ENCODE assay signal across 8 mouse cellular contexts in the genomic region with DNA sequence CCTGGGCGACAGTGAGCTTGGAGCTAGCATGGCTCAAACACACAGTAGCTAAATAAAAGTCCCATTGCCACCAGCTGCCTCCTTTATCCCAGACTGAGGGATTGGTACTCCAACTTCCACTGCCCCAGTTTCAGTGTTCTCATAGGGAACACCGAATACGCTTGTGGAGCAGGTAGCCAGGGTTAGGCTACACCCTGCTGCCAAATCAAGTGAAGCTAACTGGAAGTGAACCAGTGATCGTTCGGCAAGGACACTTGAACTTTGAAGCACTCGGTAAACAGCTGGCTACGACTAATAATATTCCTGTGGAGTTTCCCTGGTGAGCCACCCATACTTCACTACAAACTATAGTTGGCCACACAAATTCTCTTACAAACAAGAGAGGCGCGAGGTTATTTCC. TPM values are rescaled to one million over a fixed set of nuclear protein-coding genes. Genes with fewer than 3 reads are reported as not detected.
DNase-seq lines count a peak whose midpoint lies in the region; ATAC-seq and TF ChIP-seq lines count a peak whose summit lies in the region.

No protein-coding gene starts in this region.

- 69% methylated on average over 9 of the region's 9 CpGs for WGBS in heart, embryonic 16.5 days
- 81% methylated on average over 9 of the region's 9 CpGs for WGBS in liver, embryonic 12.5 days (ENCODE audit: insufficient replicate concordance)
- WGBS in neural tube, embryonic 14.5 days, result 90% methylated on average over 9 of the region's 9 CpGs

- no peaks in the 10 kb centered on the region for H3K9me3 ChIP-seq in heart, embryonic 16.5 days (replicated peaks; ENCODE audit: control insufficient read depth, low read length)
- no peaks in the 10 kb centered on the region for H3K9me3 ChIP-seq in liver, embryonic 12.5 days (replicated peaks)
- no peaks in the 10 kb centered on the region for H3K9me3 ChIP-seq in neural tube, embryonic 14.5 days (ENCODE audit: control insufficient read depth, low read length)

- H3K4me3 ChIP-seq in layer of hippocampus, adult 2 months, result peak overlapping the region; percentile 64; the same call in 1 of the 2 replicates
- peak overlapping the region; percentile 80 for H3K4me3 ChIP-seq in heart, embryonic 16.5 days (ENCODE audit: low read length)
- H3K4me3 ChIP-seq in liver, embryonic 12.5 days, result peak overlapping the region; percentile 92
- H3K4me3 ChIP-seq in neural tube, embryonic 14.5 days (ENCODE audit: low read depth, low read length), result no peak overlapping the region; the same call in 1 of the 2 replicates

- no peak for TF ChIP-seq CTCF in layer of hippocampus, adult 2 months (conservative IDR thresholded peaks at IDR 0.05)

- H3K9ac ChIP-seq in heart, embryonic 16.5 days (ENCODE audit: low read length), result no peak overlapping the region
- H3K9ac ChIP-seq in liver, embryonic 12.5 days, result peak overlapping the region; percentile 92
- no peak overlapping the region for H3K9ac ChIP-seq in neural tube, embryonic 14.5 days (replicated peaks; ENCODE audit: low read depth, low read length)

- peaks cover 45% of the 10 kb centered on the region for H3K4me1 ChIP-seq in heart, embryonic 16.5 days (ENCODE audit: control insufficient read depth, insufficient read depth, low read length)
- peaks cover 38% of the 10 kb centered on the region for H3K4me1 ChIP-seq in liver, embryonic 12.5 days
- peaks cover 15% of the 10 kb centered on the region for H3K4me1 ChIP-seq in neural tube, embryonic 14.5 days (ENCODE audit: control insufficient read depth, insufficient read depth, low read length)

- H3K4me2 ChIP-seq in heart, embryonic 16.5 days (ENCODE audit: low read depth, low read length), result peak overlapping the region; percentile 92
- peak overlapping the region; percentile 92 for H3K4me2 ChIP-seq in liver, embryonic 12.5 days
- peak overlapping the region; percentile 20; the same call in 1 of the 2 replicates for H3K4me2 ChIP-seq in neural tube, embryonic 14.5 days (ENCODE audit: low read depth, low read length)

- no peak overlapping the region for H3K27ac ChIP-seq in layer of hippocampus, adult 2 months
- H3K27ac ChIP-seq in heart, embryonic 16.5 days (ENCODE audit: low read length), result no peak overlapping the region
- 0 out of 2 replicates have a peak overlapping the region, but pooled peaks have one; percentile 14 for H3K27ac ChIP-seq in liver, embryonic 12.5 days
- no peak overlapping the region for H3K27ac ChIP-seq in neural tube, embryonic 14.5 days (ENCODE audit: low read depth, low read length)

- ATAC-seq in heart, embryonic 16.5 days (replicated peaks; ENCODE audit: extremely low read depth, insufficient read depth, low FRiP score), result no peak
- ATAC-seq in liver, embryonic 12.5 days, result no peak
- no peak for ATAC-seq in neural tube, embryonic 14.5 days (ENCODE audit: low read depth)

- no peaks in the 10 kb centered on the region for H3K27me3 ChIP-seq in heart, embryonic 16.5 days (ENCODE audit: control insufficient read depth, insufficient read depth, low read length)
- no peaks in the 10 kb centered on the region for H3K27me3 ChIP-seq in liver, embryonic 12.5 days (replicated peaks)
- H3K27me3 ChIP-seq in neural tube, embryonic 14.5 days (ENCODE audit: control insufficient read depth, insufficient read depth, low read length), result no peaks in the 10 kb centered on the region

- no peaks in the 10 kb centered on the region for H3K36me3 ChIP-seq in heart, embryonic 16.5 days (ENCODE audit: control insufficient read depth, insufficient read depth)
- no peaks in the 10 kb centered on the region for H3K36me3 ChIP-seq in liver, embryonic 12.5 days
- no peaks in the 10 kb centered on the region for H3K36me3 ChIP-seq in neural tube, embryonic 14.5 days (ENCODE audit: control insufficient read depth, insufficient read depth, low read length)

- no peak for DNase-seq in layer of hippocampus, adult 2 months (ENCODE audit: low spot score in 2 of 2)
- no peak for DNase-seq in layer of hippocampus, adult 11-12 months (ENCODE audit: low spot score)
- no peak for DNase-seq in thymus, postnatal 10 days (ENCODE audit: low spot score in 2 of 2)
- DNase-seq in adrenal gland, postnatal 36 days, result no peak
- no peak for DNase-seq in left cerebral cortex, adult 11 months (ENCODE audit: low spot score)

RNA-seq across cellular contexts. Expression of a gene that starts 1.6 kb away (rescaled TPM):
- 10 to 100 TPM; 19.3 to 20.7 TPM for total RNA-seq in layer of hippocampus, adult 2 months (2021)
- polyA plus RNA-seq in heart, embryonic 16.5 days (2015; fragmentation: Nextera tagmentation; extraction: Ambion mirVana), result 29.8 and 33.0 TPM in 2 replicates
- polyA plus RNA-seq in liver, embryonic 12.5 days (2016; fragmentation: Nextera tagmentation; extraction: Ambion mirVana), result 23.6 and 24.2 TPM in 2 replicates
- polyA plus RNA-seq in neural tube, embryonic 14.5 days (2014; fragmentation: Nextera tagmentation; extraction: Ambion mirVana), result 37.0 and 44.7 TPM in 2 replicates
- total RNA-seq in adrenal gland, postnatal 36 days (2021), result 10 to 100 TPM; 18.3 to 18.6 TPM

Comparison
In these comparisons a context has a peak if more than half of its experiments do, and no peak if none do; other contexts are left out.
1. H3K4me2 ChIP-seq: peak in every context shown above with its lines; median percentile 92 in heart, embryonic 16.5 days; 92 in liver, embryonic 12.5 days; 20 in neural tube, embryonic 14.5 days.